Mouse (Mus musculus): ENCODE data around the gene Golgb1.

- no peak for TF ChIP-seq CTCF (IDR thresholded peaks at IDR 0.05; ENCODE audit: borderline replicate concordance, extremely low read depth, insufficient read depth, insufficient read length)
- TF ChIP-seq POLR2A (IDR thresholded peaks at IDR 0.05; ENCODE audit: borderline replicate concordance, extremely low read depth, insufficient read depth, insufficient read length, poor library complexity, severe bottlenecking), result no peak
Observed at GRCm38 (mm10) chr16:36885912-36886311, 11.0 kb downstream of the Golgb1 start.
